8 mouse cellular contexts compared by ENCODE assay signal in the genomic region with DNA sequence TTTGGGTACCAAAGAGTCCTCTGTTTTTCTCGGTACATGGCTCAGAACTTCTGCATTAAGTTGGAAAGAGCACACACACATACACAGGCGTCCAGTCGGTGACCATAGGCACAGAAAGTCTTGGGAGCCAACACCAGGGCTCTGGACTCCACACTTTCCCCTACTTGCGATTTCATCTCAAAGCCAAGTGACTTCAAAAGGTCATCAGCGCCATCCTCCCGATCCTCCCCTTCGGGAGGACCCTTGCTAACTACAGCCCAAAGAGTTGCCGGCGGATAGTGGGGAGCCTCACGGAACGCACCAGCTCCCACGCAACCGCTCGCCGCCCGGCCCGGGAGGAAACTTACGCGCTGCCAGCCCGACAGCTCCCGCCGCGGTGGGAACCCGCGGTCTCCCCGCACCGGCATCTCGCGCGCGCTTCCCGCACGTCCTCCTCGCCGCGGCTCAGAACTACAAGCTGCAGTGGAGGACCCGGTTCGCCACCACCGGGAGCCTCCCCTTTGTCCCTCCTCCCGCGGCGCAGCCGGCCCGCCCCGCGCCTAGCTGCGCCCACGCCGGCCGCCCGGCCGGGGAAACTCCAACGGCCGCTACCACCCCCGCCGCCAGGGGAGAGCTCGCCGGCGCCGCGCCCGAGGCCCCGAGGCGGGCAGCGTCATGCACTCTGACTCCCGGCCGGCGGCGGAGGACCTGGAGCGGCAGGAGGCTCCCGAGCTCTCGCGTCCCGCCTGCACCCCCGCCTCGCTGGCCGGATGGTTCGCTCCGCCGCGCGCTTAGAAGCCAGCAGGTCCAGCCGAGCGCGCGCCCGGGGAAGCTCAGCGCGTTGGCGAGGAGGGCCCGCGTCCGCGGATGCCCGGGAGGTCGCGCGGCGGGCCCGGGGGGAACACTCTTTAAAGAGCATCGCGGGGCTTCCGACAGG. TPM values are rescaled to one million over a fixed set of nuclear protein-coding genes. Genes with fewer than 3 reads are reported as not detected.
DNase-seq lines count a peak whose midpoint lies in the region; ATAC-seq and TF ChIP-seq lines count a peak whose summit lies in the region.

No protein-coding gene starts in this region.

- DNase-seq in heart, postnatal 36 days, result peak; percentile 93 to 95
- peak; percentile 85 to 90 for DNase-seq in layer of hippocampus, adult 2 months (ENCODE audit: low spot score in 2 of 2)
- DNase-seq in lung, adult 2 months, result peak; percentile 90
- DNase-seq in testis, postnatal 14 days (ENCODE audit: low spot score), result peak; percentile 87

- H3K9me3 ChIP-seq in ES-Bruce4 (replicated peaks; ENCODE audit: control insufficient read depth, insufficient read depth, low read length, poor library complexity, severe bottlenecking), result no peaks in the 10 kb centered on the region
- H3K9me3 ChIP-seq in forebrain, embryonic 16.5 days (ENCODE audit: control insufficient read depth, low read length), result no peaks in the 10 kb centered on the region
- H3K9me3 ChIP-seq in neural tube, embryonic 15.5 days (replicated peaks), result no peaks in the 10 kb centered on the region

- H3K4me1 ChIP-seq in ES-Bruce4 (ENCODE audit: control insufficient read depth, insufficient read depth, low read length), result no peaks in the 10 kb centered on the region
- H3K4me1 ChIP-seq in forebrain, embryonic 16.5 days (replicated peaks; ENCODE audit: control insufficient read depth, insufficient read depth, low read length), result peaks cover 21% of the 10 kb centered on the region
- peaks cover 10% of the 10 kb centered on the region for H3K4me1 ChIP-seq in lung, adult 2 months (ENCODE audit: control insufficient read depth, insufficient read depth, low read length)
- peaks cover 29% of the 10 kb centered on the region for H3K4me1 ChIP-seq in neural tube, embryonic 15.5 days

- H3K36me3 ChIP-seq in ES-Bruce4 (ENCODE audit: control insufficient read depth, insufficient read depth, low read length, poor library complexity, severe bottlenecking), result no peaks in the 10 kb centered on the region
- no peaks in the 10 kb centered on the region for H3K36me3 ChIP-seq in forebrain, embryonic 16.5 days (ENCODE audit: control insufficient read depth, insufficient read depth)
- no peaks in the 10 kb centered on the region for H3K36me3 ChIP-seq in neural tube, embryonic 15.5 days

- WGBS in forebrain, embryonic 16.5 days, result under 1% methylated on average over 90 of the region's 103 CpGs
- under 1% methylated on average over 102 of the region's 103 CpGs for WGBS in lung, adult 2 months
- WGBS in neural tube, embryonic 15.5 days, result under 1% methylated on average over 95 of the region's 103 CpGs

- TF ChIP-seq POLR2A in ES-Bruce4 (IDR thresholded peaks at IDR 0.05; ENCODE audit: insufficient read depth, low read length), result no peak
- TF ChIP-seq POLR2A in lung, adult 2 months (IDR thresholded peaks at IDR 0.05; ENCODE audit: borderline replicate concordance, extremely low read depth, low read depth, low read length), result peak; percentile 36; the same call in 1 of the 2 replicates

- no peaks in the 10 kb centered on the region for H3K27me3 ChIP-seq in ES-Bruce4 (ENCODE audit: control insufficient read depth, insufficient read depth, low read length, poor library complexity, severe bottlenecking)
- H3K27me3 ChIP-seq in forebrain, embryonic 16.5 days (replicated peaks; ENCODE audit: control insufficient read depth, insufficient read depth, low read length), result no peaks in the 10 kb centered on the region
- H3K27me3 ChIP-seq in neural tube, embryonic 15.5 days (replicated peaks), result no peaks in the 10 kb centered on the region

- H3K9ac ChIP-seq in ES-Bruce4 (ENCODE audit: low read depth, poor library complexity, severe bottlenecking), result peak overlapping the region; percentile 62
- peak overlapping the region; percentile 77 for H3K9ac ChIP-seq in forebrain, embryonic 16.5 days (replicated peaks; ENCODE audit: low read depth, low read length)
- H3K9ac ChIP-seq in neural tube, embryonic 15.5 days (replicated peaks), result peak overlapping the region; percentile 74

- TF ChIP-seq EP300 in ES-Bruce4 (IDR thresholded peaks at IDR 0.05; ENCODE audit: insufficient read depth, low read depth, low read length), result no peak

- intact Hi-C loops in heart, postnatal 36 days (cut with DNase I), result loop anchor here (5.0 kb wide), 1 partner anchor 48 kb away; no protein-coding TSS in a partner anchor

- no peak for TF ChIP-seq CTCF in ES-Bruce4 (IDR thresholded peaks at IDR 0.05; ENCODE audit: low read depth, low read length)
- TF ChIP-seq CTCF in layer of hippocampus, adult 2 months (conservative IDR thresholded peaks at IDR 0.05), result peak; percentile 60
- TF ChIP-seq CTCF in lung, adult 2 months (IDR thresholded peaks at IDR 0.05; ENCODE audit: insufficient read depth, low read length), result no peak

- ATAC-seq in cerebellum, adult (ENCODE audit: insufficient number of reproducible peaks, low FRiP score, low TSS enrichment), result peak; percentile 94
- ATAC-seq in forebrain, embryonic 16.5 days, result peak; percentile 93
- ATAC-seq in neural tube, embryonic 15.5 days (ENCODE audit: low FRiP score), result peak; percentile 89

- H3K4me2 ChIP-seq in forebrain, embryonic 16.5 days (ENCODE audit: low read length), result peak overlapping the region; percentile 68
- H3K4me2 ChIP-seq in neural tube, embryonic 15.5 days, result peak overlapping the region; percentile 80

- peak overlapping the region; percentile 66 for H3K4me3 ChIP-seq in ES-Bruce4 (ENCODE audit: low read depth, low read length)
- H3K4me3 ChIP-seq in forebrain, embryonic 16.5 days (replicated peaks; ENCODE audit: low read length), result peak overlapping the region; percentile 79
- H3K4me3 ChIP-seq in layer of hippocampus, adult 2 months, result peak overlapping the region; percentile 60
- H3K4me3 ChIP-seq in lung, adult 2 months (replicated peaks; ENCODE audit: extremely low read depth, low read depth, low read length), result peak overlapping the region; percentile 90
- peak overlapping the region; percentile 82 for H3K4me3 ChIP-seq in neural tube, embryonic 15.5 days (replicated peaks)

- no peak overlapping the region for H3K27ac ChIP-seq in ES-Bruce4 (ENCODE audit: insufficient read depth, low read length)
- H3K27ac ChIP-seq in forebrain, embryonic 16.5 days (ENCODE audit: low read length), result peak overlapping the region; percentile 77
- H3K27ac ChIP-seq in layer of hippocampus, adult 2 months, result peak overlapping the region; percentile 89
- peak overlapping the region; percentile 85 for H3K27ac ChIP-seq in neural tube, embryonic 15.5 days (replicated peaks)

RNA-seq across cellular contexts. Expression of a gene that starts 51.0 kb away (rescaled TPM):
- polyA plus RNA-seq in ES-Bruce4 (2011; ENCODE audit: insufficient read depth, insufficient read length, low read depth, missing spikeins), result 114 and 115 TPM in 2 replicates
- polyA plus RNA-seq in forebrain, embryonic 16.5 days (2015; fragmentation: Nextera tagmentation; extraction: Ambion mirVana), result 11.3 and 15.0 TPM in 2 replicates
- total RNA-seq in heart, postnatal 36 days (2021), result 10 to 100 TPM; 18.2 to 21.3 TPM
- 10 to 100 TPM; 17.6 to 20.3 TPM for total RNA-seq in layer of hippocampus, adult 2 months (2021)
- 62.3 and 68.6 TPM in 2 replicates for polyA plus RNA-seq in lung, adult 2 months (2012; rRNA removed)
- polyA plus RNA-seq in neural tube, embryonic 15.5 days (2015; fragmentation: Nextera tagmentation; extraction: Ambion mirVana), result 10.1 and 15.3 TPM in 2 replicates
